Mouse (Mus musculus): ENCODE results near the gene Lsm2.

DNA sequence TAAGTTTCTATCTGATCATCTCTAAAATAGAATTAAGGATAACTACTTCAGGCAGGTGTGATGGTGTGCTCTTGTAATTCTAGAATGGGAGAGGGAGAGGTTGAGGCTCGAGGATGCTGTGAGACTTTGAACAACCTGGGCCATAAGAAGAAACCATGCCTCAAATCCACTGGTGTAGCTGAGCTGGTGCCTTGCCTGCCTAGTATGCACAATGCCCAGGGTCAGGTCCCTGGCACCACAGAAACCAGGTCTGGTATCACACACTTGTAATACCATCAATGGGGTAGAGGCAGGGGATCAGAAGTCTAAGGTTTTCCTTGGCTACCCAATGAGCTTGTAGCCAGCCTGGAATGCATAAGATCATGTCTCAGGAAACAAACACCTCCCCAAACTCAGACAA lies 18.8 kb upstream of the Lsm2 start:
- no peak for TF ChIP-seq CTCF (IDR thresholded peaks at IDR 0.05; ENCODE audit: low read depth)
- no peak for TF ChIP-seq EP300 (IDR thresholded peaks at IDR 0.05; ENCODE audit: low read depth)
